Mouse (Mus musculus): Measurements from ENCODE around the gene Ccnjl. TPM values are rescaled to one million over a fixed set of nuclear protein-coding genes. Genes with fewer than 3 reads are reported as not detected.

Ccnjl gene
- polyA plus RNA-seq (2016; fragmentation: Nextera tagmentation; extraction: Ambion mirVana) = 36.3 and 38.7 TPM in 2 replicates

GRCm38 (mm10) chr11:43528683-43529499 lies at the start of gene Ccnjl:
Gene Ccnjl (plus strand): TSS chr11:43528784.
- Histone ChIP-seq H3K27me3 (replicated peaks) (no peaks in the 10 kb centered on the region), H3K9ac (peak within 1 kb of the TSS; percentile 82), H3K27ac (peak within 1 kb of the TSS; percentile 39; the same call in 1 of the 2 replicates), H3K36me3 (peaks cover 9% of the 10 kb centered on the region), H3K4me3 (peak within 1 kb of the TSS; percentile 84), H3K9me3 (no peaks in the 10 kb centered on the region), H3K4me1 (peaks cover 25% of the 10 kb centered on the region), H3K4me2 (replicated peaks) (peak within 1 kb of the TSS; percentile 71)
- ATAC-seq (ENCODE audit: low FRiP score, low read depth) = peak; percentile 87
- under 1% methylated on average over 79 of the region's 79 CpGs for WGBS

GRCm38 (mm10) chr11:43479376-43479775 lies 49.2 kb upstream of the Ccnjl start:
- H3K36me3 ChIP-seq = no peaks in the 10 kb centered on the region
- peaks cover 3% of the 10 kb centered on the region for H3K4me1 ChIP-seq
- H3K4me2 ChIP-seq (replicated peaks) = no peak overlapping the region
- no peak overlapping the region for H3K4me3 ChIP-seq
- 93% methylated on average over 3 of the region's 3 CpGs for WGBS
- ATAC-seq (ENCODE audit: low FRiP score, low read depth) = no peak
- H3K9ac ChIP-seq = no peak overlapping the region
- no peaks in the 10 kb centered on the region for H3K27me3 ChIP-seq (replicated peaks)
- no peaks in the 10 kb centered on the region for H3K9me3 ChIP-seq
- no peak overlapping the region for H3K27ac ChIP-seq

GRCm38 (mm10) chr11:43480561-43480960 lies 48.0 kb upstream of the Ccnjl start:
- ATAC-seq (ENCODE audit: low FRiP score, low read depth) = no peak
- Histone ChIP-seq H3K9me3 (no peaks in the 10 kb centered on the region), H3K27ac (no peak overlapping the region), H3K36me3 (no peaks in the 10 kb centered on the region), H3K4me1 (no peaks in the 10 kb centered on the region; the same call in 1 of the 2 replicates), H3K4me2 (replicated peaks) (no peak overlapping the region), H3K27me3 (replicated peaks) (no peaks in the 10 kb centered on the region), H3K4me3 (no peak overlapping the region), H3K9ac (no peak overlapping the region)
- 61% methylated on average over 5 of the region's 5 CpGs for WGBS

GRCm38 (mm10) chr11:43481672-43482522 lies 46.7 kb upstream of the Ccnjl start:
- WGBS = 71% methylated on average over 3 of the region's 3 CpGs
- no peak overlapping the region for H3K4me3 ChIP-seq
- H3K4me1 ChIP-seq = no peaks in the 10 kb centered on the region; the same call in 1 of the 2 replicates
- H3K36me3 ChIP-seq = no peaks in the 10 kb centered on the region
- no peaks in the 10 kb centered on the region for H3K27me3 ChIP-seq (replicated peaks)
- H3K27ac ChIP-seq = no peak overlapping the region
- H3K9ac ChIP-seq = no peak overlapping the region
- H3K4me2 ChIP-seq (replicated peaks) = no peak overlapping the region
- no peak for ATAC-seq (ENCODE audit: low FRiP score, low read depth)
- no peaks in the 10 kb centered on the region for H3K9me3 ChIP-seq

GRCm38 (mm10) chr11:43483122-43483792 lies 45.3 kb upstream of the Ccnjl start:
- no peaks in the 10 kb centered on the region for H3K27me3 ChIP-seq (replicated peaks)
- no peak overlapping the region for H3K4me3 ChIP-seq
- H3K4me1 ChIP-seq = no peaks in the 10 kb centered on the region; the same call in 1 of the 2 replicates
- no peak overlapping the region for H3K9ac ChIP-seq
- H3K4me2 ChIP-seq (replicated peaks) = no peak overlapping the region
- H3K27ac ChIP-seq = no peak overlapping the region
- ATAC-seq (ENCODE audit: low FRiP score, low read depth) = no peak
- H3K9me3 ChIP-seq = no peaks in the 10 kb centered on the region
- H3K36me3 ChIP-seq = no peaks in the 10 kb centered on the region
- 45% methylated on average over 6 of the region's 6 CpGs for WGBS

- no peak overlapping the region for H3K27ac ChIP-seq
- no peak for ATAC-seq (ENCODE audit: low FRiP score, low read depth)
- WGBS = 84% methylated on average over 4 of the region's 4 CpGs
Measured at GRCm38 (mm10) chr11:43484057-43484456, 44.5 kb upstream of the Ccnjl start.

GRCm38 (mm10) chr11:43484652-43485051 lies 43.9 kb upstream of the Ccnjl start:
- Histone ChIP-seq H3K27me3 (replicated peaks) (no peaks in the 10 kb centered on the region), H3K9ac (no peak overlapping the region), H3K4me1 (no peaks in the 10 kb centered on the region; the same call in 1 of the 2 replicates), H3K4me3 (no peak overlapping the region), H3K27ac (no peak overlapping the region), H3K9me3 (no peaks in the 10 kb centered on the region), H3K36me3 (no peaks in the 10 kb centered on the region), H3K4me2 (replicated peaks) (0 out of 2 replicates have a peak overlapping the region, but pooled peaks have one; percentile 1)
- no peak for ATAC-seq (ENCODE audit: low FRiP score, low read depth)
- 46% methylated on average over 11 of the region's 11 CpGs for WGBS

More at GRCm38 (mm10) chr11:43484057-43484456, 44.5 kb upstream of the Ccnjl start:
- Histone ChIP-seq H3K36me3 (no peaks in the 10 kb centered on the region), H3K9ac (no peak overlapping the region), H3K4me3 (no peak overlapping the region), H3K4me2 (replicated peaks) (no peak overlapping the region), H3K9me3 (no peaks in the 10 kb centered on the region), H3K27me3 (replicated peaks) (no peaks in the 10 kb centered on the region), H3K4me1 (no peaks in the 10 kb centered on the region; the same call in 1 of the 2 replicates)

- H3K27ac ChIP-seq = no peak overlapping the region
- no peaks in the 10 kb centered on the region; the same call in 1 of the 2 replicates for H3K4me1 ChIP-seq
- H3K27me3 ChIP-seq (replicated peaks) = no peaks in the 10 kb centered on the region
- H3K9ac ChIP-seq = no peak overlapping the region
- H3K9me3 ChIP-seq = no peaks in the 10 kb centered on the region
- H3K36me3 ChIP-seq = no peaks in the 10 kb centered on the region
- ATAC-seq (ENCODE audit: low FRiP score, low read depth) = no peak
- H3K4me2 ChIP-seq (replicated peaks) = no peak overlapping the region
- no peak overlapping the region for H3K4me3 ChIP-seq
- WGBS = 93% methylated on average over 9 of the region's 9 CpGs
Measured at GRCm38 (mm10) chr11:43485855-43486254, 42.7 kb upstream of the Ccnjl start.

GRCm38 (mm10) chr11:43492663-43493062 lies 35.9 kb upstream of the Ccnjl start:
- Histone ChIP-seq H3K36me3 (no peaks in the 10 kb centered on the region), H3K4me1 (no peaks in the 10 kb centered on the region), H3K27me3 (replicated peaks) (no peaks in the 10 kb centered on the region), H3K9ac (no peak overlapping the region), H3K27ac (no peak overlapping the region), H3K4me3 (no peak overlapping the region), H3K4me2 (replicated peaks) (no peak overlapping the region), H3K9me3 (no peaks in the 10 kb centered on the region)
- WGBS = 34% methylated on average over 7 of the region's 7 CpGs
- ATAC-seq (ENCODE audit: low FRiP score, low read depth) = no peak

GRCm38 (mm10) chr11:43493815-43494409 lies 34.7 kb upstream of the Ccnjl start:
- H3K36me3 ChIP-seq = no peaks in the 10 kb centered on the region; the same call in 1 of the 2 replicates
- no peak overlapping the region for H3K4me3 ChIP-seq
- H3K27ac ChIP-seq = no peak overlapping the region
- H3K4me1 ChIP-seq = no peaks in the 10 kb centered on the region
- 21% methylated on average over 6 of the region's 6 CpGs for WGBS
- H3K9ac ChIP-seq = no peak overlapping the region
- peak; percentile 89 for ATAC-seq (ENCODE audit: low FRiP score, low read depth)
- no peaks in the 10 kb centered on the region for H3K27me3 ChIP-seq (replicated peaks)
- no peak overlapping the region for H3K4me2 ChIP-seq (replicated peaks)
- peaks cover 5% of the 10 kb centered on the region; the same call in 1 of the 2 replicates for H3K9me3 ChIP-seq

GRCm38 (mm10) chr11:43495037-43495436 lies 33.5 kb upstream of the Ccnjl start:
- Histone ChIP-seq H3K4me2 (replicated peaks) (no peak overlapping the region), H3K27me3 (replicated peaks) (no peaks in the 10 kb centered on the region), H3K9me3 (peaks cover 5% of the 10 kb centered on the region; the same call in 1 of the 2 replicates), H3K27ac (no peak overlapping the region), H3K4me3 (no peak overlapping the region), H3K36me3 (no peaks in the 10 kb centered on the region; the same call in 1 of the 2 replicates), H3K4me1 (no peaks in the 10 kb centered on the region), H3K9ac (no peak overlapping the region)
- ATAC-seq (ENCODE audit: low FRiP score, low read depth) = peak; percentile 39
- 47% methylated on average over 8 of the region's 8 CpGs for WGBS
